Mouse (Mus musculus) forebrain, embryonic 13.5 days (tissue): ENCODE data around the gene Pdcd2l. TPM values are rescaled to one million over a fixed set of nuclear protein-coding genes. Genes with fewer than 3 reads are reported as not detected.
A peak's percentile ranks its signal among the peaks of the same experiment; 100 is the strongest.

Source experiments
- ATAC-seq: fragments of 200-750 bp; cut with Nextera tagmentation; 2 replicates; pipeline ENCODE4 v1.8.0; 2017
- H3K27ac ChIP-seq: fragments of 300-500 bp; sonication (generic); 2 replicates; pipeline ENCODE4 v1.5.1; 2015; ENCODE audit warnings: inconsistent platforms, mild to moderate bottlenecking, moderate library complexity
- H3K27me3 ChIP-seq: fragments of 300-500 bp; sonication (generic); 2 replicates; pipeline ENCODE4 v1.6.1; 2015; ENCODE audit warnings: mild to moderate bottlenecking, inconsistent platforms
- H3K36me3 ChIP-seq: fragments of 300-500 bp; sonication (generic); 2 replicates; pipeline ENCODE4 v1.6.1; 2015; ENCODE audit warnings: mild to moderate bottlenecking, inconsistent platforms; ENCODE audit not compliant: poor library complexity, severe bottlenecking
- H3K4me1 ChIP-seq: fragments of 300-500 bp; sonication (generic); 2 replicates; pipeline ENCODE4 v1.6.1; 2015; ENCODE audit warnings: inconsistent platforms
- H3K4me2 ChIP-seq: fragments of 300-500 bp; sonication (generic); 2 replicates; pipeline ENCODE4 v1.6.1; 2015; ENCODE audit warnings: inconsistent platforms, mild to moderate bottlenecking, moderate library complexity
- H3K4me3 ChIP-seq: fragments of 300-500 bp; sonication (generic); 2 replicates; pipeline ENCODE4 v1.5.1; 2015; ENCODE audit warnings: mild to moderate bottlenecking, inconsistent platforms
- H3K9ac ChIP-seq: fragments of 300-500 bp; sonication (generic); 2 replicates; pipeline ENCODE4 v1.6.1; 2015; ENCODE audit warnings: mild to moderate bottlenecking, inconsistent platforms
- H3K9me3 ChIP-seq: fragments of 300-500 bp; sonication (generic); replicated peaks from 2 replicates; pipeline ENCODE4 v1.6.1; 2016; ENCODE audit warnings: inconsistent platforms
- WGBS: fragments of 180-500 bp; shearing (Covaris S2); methylation state at CpG from one replicate; pipeline ENCODE4 v1.1.7; 2015; 5-methylcytosine and 5-hydroxymethylcytosine counted together
- polyA plus RNA-seq: library from polyadenylated mRNA; unstranded; fragments of >200 nt; fragmentation: Nextera tagmentation; extraction: Ambion mirVana; gene quantifications from 2 replicates; pipeline ENCODE4 v1.2.1, GENCODE M21; 2015

Gene Pdcd2l
- polyA plus RNA-seq, 1 experiment from 2014 or later, result 85.6 TPM

DNA sequence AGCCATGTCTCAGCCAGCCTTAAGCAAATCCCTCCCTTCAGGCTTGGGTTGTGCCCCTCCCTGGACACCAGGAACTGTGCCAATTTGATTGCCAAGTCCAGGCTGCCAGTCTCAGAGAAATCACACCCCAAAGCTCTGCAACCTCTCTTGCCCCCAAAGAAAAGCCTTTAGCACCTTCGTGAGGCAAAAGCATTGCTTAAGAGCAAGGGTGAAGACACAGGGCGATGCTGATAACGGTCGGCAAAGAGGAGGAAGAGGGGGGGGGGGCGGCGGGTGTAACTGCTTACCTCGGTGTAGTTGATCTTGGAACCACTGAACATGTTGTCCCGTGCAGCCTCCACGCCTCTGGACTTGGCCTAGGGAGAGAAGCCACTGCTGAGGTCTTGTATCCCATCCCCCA lies 32.2 kb upstream of the Pdcd2l start:
- H3K9ac ChIP-seq, result 0 out of 2 replicates have a peak overlapping the region, but pooled peaks have one; percentile 75
- peak overlapping the region; percentile 81 for H3K4me2 ChIP-seq
- H3K4me1 ChIP-seq, result peaks cover 26% of the 10 kb centered on the region
- 81% methylated on average over 9 of the region's 9 CpGs for WGBS
- peak overlapping the region; percentile 77 for H3K4me3 ChIP-seq
- no peak for ATAC-seq
- no peaks in the 10 kb centered on the region for H3K9me3 ChIP-seq
- H3K27me3 ChIP-seq, result no peaks in the 10 kb centered on the region
- H3K36me3 ChIP-seq, result peaks cover 45% of the 10 kb centered on the region
- H3K27ac ChIP-seq, result no peak overlapping the region

DNA sequence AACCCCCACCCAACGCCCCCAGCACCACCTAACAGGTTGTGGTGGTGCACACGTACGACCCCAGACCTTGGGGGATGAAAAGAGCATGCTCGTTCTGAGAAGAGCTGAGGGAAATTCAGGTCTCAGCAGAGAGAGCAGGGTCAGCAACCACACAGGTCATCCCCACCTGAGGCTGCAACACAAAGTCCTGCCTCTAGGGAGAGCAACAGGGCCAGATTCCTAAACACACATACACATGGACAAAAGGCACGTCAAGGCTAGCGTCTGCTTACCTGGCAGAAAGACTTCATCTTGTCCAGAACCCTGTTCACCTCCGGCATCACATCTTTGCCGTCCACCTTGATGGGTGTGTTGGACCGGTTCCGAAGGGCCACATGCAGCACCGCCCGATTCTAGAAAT lies 30.4 kb upstream of the Pdcd2l start:
- ATAC-seq, result no peak
- Histone ChIP-seq H3K27me3 (no peaks in the 10 kb centered on the region), H3K4me1 (peaks cover 22% of the 10 kb centered on the region), H3K36me3 (peaks cover 62% of the 10 kb centered on the region), H3K9me3 (no peaks in the 10 kb centered on the region), H3K4me3 (no peak overlapping the region), H3K9ac (no peak overlapping the region), H3K27ac (no peak overlapping the region), H3K4me2 (no peak overlapping the region)
- 91% methylated on average over 12 of the region's 12 CpGs for WGBS

DNA sequence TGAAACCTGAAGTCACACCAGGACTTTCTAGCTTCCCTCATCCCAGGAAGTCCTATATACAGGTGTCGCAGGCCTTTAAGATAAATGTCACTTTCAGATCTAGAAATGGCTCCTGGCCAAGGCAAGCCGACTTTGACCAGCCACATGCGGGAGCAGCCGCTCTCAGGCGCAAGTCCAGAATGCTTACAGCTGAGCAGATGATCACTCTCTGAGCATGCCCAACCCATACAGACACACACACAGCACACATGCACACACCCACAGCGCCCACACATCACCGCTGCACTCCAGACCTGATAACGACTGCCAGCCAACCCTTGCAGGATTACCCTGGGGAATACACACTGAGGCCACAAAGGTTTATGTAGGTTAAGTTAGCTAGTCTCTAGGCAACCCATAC lies 29.6 kb upstream of the Pdcd2l start:
- WGBS, result 87% methylated on average over 8 of the region's 8 CpGs
- peaks cover 70% of the 10 kb centered on the region for H3K36me3 ChIP-seq

DNA sequence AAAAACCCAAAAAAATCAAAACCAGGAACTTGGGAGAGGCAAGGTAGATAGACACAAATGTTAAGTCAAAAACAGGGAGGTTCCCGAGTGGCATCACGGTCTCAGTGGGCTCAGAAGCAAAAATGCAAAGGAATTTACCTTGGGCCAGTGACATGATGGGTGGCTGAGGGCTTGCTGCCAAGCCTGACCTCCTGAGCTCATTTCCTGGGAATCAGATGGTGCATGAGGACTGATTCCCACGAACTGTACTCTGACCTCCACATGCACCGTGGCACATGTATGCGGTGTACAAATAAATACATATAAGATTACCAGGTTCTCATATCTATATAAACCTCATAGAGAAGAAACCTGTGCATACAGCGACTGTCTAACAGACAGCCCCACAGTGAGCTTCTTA lies 27.8 kb upstream of the Pdcd2l start:
- no peak overlapping the region for H3K9ac ChIP-seq
- H3K9me3 ChIP-seq, result no peaks in the 10 kb centered on the region
- peaks cover 87% of the 10 kb centered on the region for H3K36me3 ChIP-seq
- no peak overlapping the region for H3K4me3 ChIP-seq
- H3K4me1 ChIP-seq, result peaks cover 18% of the 10 kb centered on the region
- no peaks in the 10 kb centered on the region for H3K27me3 ChIP-seq
- H3K4me2 ChIP-seq, result no peak overlapping the region
- ATAC-seq, result no peak
- 93% methylated on average over 6 of the region's 6 CpGs for WGBS
- H3K27ac ChIP-seq, result no peak overlapping the region

More for the DNA sequence above, 29.6 kb upstream of the Pdcd2l start:
- Histone ChIP-seq H3K27ac (no peak overlapping the region), H3K27me3 (no peaks in the 10 kb centered on the region), H3K9me3 (no peaks in the 10 kb centered on the region), H3K4me3 (no peak overlapping the region), H3K4me2 (no peak overlapping the region), H3K4me1 (peaks cover 22% of the 10 kb centered on the region), H3K9ac (no peak overlapping the region)
- no peak for ATAC-seq

DNA sequence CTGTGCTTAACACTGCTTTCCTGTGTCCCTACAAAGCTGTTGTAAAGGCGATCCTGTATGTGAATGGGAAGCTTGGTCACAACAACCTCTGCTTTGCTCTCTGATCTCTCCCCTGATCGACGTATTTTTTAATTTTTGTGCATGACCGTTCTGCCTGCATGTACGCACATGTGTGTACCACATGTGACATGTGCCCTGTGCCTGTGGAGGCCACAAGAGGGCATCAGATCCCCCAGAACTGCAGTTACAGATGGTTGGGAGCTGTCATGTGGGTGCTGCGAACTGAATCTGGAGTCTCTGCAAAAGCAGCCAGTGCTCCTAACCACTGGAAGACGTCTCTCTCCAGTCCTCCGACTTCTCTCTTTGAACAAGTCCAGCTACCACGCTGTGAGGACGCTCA lies 25.9 kb upstream of the Pdcd2l start:
- ATAC-seq, result no peak
- Histone ChIP-seq H3K27me3 (no peaks in the 10 kb centered on the region), H3K27ac (no peak overlapping the region), H3K36me3 (peaks cover 97% of the 10 kb centered on the region), H3K9me3 (no peaks in the 10 kb centered on the region), H3K4me2 (no peak overlapping the region), H3K4me3 (no peak overlapping the region), H3K9ac (no peak overlapping the region), H3K4me1 (no peaks in the 10 kb centered on the region)
- 94% methylated on average over 10 of the region's 10 CpGs for WGBS

DNA sequence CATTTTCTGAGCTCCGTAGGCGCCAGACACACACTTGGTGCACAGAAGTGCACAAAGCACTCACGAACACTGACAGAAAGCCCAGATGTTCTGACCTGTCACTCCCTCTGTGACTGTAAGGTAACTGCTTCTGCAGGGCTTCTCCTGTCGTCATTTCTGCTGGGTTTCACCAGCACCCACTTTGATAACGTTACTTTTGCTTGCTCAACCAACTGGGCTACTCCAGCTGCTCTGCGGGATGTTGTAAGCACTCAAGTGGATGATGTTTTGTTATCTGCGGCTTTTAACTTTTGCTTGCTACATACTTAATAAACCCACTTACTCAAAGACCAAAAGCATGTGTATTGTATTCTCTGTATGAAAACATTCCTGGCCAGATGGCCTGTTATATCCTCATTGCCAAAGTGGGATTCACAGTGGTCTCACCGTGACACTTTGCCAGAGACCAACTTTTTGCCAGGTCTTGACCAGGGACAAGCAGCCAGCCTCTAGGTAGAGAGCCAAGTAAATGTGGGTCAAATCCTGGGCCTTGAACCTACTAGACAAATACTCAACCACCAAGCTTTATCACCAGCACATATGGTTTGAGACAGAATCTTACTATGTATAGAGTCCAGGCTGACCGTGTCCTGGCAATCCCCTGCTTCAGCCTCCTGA lies 25.3 kb upstream of the Pdcd2l start:
- ATAC-seq, result no peak
- Histone ChIP-seq H3K4me1 (no peaks in the 10 kb centered on the region), H3K36me3 (peaks cover 97% of the 10 kb centered on the region), H3K4me3 (no peak overlapping the region), H3K27ac (no peak overlapping the region), H3K4me2 (no peak overlapping the region), H3K9me3 (no peaks in the 10 kb centered on the region), H3K9ac (no peak overlapping the region), H3K27me3 (no peaks in the 10 kb centered on the region)
- 92% methylated on average over 9 of the region's 9 CpGs for WGBS

DNA sequence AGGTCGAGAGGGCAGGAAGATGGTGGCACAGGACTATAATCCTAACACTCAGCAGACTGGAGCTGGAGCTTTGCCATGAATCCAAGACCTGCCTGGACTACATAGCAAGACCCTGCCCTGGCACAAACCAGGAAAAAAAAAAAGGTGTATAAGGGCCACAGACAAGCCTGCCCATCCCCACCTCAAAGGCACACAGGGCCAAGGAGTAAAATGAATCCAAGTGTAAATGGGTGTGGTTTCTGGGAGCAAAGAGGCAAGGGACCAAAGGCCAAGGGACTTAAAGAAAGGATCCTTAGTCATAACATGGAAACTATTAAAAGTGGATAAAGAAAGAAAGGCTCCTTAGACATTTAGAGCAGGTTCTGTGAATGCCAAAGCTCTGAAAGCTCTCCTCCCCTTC lies 22.0 kb upstream of the Pdcd2l start:
- H3K4me2 ChIP-seq, result no peak overlapping the region
- H3K4me1 ChIP-seq, result no peaks in the 10 kb centered on the region
- H3K4me3 ChIP-seq, result no peak overlapping the region
- ATAC-seq, result no peak
- no peaks in the 10 kb centered on the region for H3K9me3 ChIP-seq
- 80% methylated on average over 1 of the region's 1 CpGs for WGBS
- no peak overlapping the region for H3K27ac ChIP-seq
- peaks cover 100% of the 10 kb centered on the region for H3K36me3 ChIP-seq
- no peaks in the 10 kb centered on the region for H3K27me3 ChIP-seq
- H3K9ac ChIP-seq, result no peak overlapping the region

DNA sequence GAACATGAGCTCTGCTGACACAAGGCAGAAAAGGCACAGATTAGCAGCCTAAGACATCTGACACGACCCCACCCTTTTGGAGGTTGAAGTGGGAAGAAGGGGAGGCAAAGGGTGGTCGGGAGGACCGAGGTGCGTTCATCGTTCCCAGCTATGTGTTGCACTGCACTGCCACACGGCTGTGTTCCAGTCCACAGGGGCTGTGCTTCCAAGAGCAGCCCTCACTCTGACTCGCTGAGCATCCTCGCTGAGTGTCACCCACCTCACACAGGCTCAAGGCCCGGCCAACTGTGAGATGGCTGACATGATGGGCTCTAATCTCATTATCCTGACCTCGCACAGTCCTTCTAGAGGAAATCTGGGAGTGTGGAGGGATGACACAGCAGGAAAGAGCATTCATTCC lies 20.0 kb upstream of the Pdcd2l start:
- Histone ChIP-seq H3K4me2 (no peak overlapping the region), H3K4me3 (no peak overlapping the region), H3K4me1 (no peaks in the 10 kb centered on the region), H3K27me3 (no peaks in the 10 kb centered on the region), H3K9me3 (no peaks in the 10 kb centered on the region), H3K36me3 (peaks cover 100% of the 10 kb centered on the region), H3K9ac (no peak overlapping the region), H3K27ac (no peak overlapping the region)
- 90% methylated on average over 10 of the region's 10 CpGs for WGBS
- no peak for ATAC-seq

DNA sequence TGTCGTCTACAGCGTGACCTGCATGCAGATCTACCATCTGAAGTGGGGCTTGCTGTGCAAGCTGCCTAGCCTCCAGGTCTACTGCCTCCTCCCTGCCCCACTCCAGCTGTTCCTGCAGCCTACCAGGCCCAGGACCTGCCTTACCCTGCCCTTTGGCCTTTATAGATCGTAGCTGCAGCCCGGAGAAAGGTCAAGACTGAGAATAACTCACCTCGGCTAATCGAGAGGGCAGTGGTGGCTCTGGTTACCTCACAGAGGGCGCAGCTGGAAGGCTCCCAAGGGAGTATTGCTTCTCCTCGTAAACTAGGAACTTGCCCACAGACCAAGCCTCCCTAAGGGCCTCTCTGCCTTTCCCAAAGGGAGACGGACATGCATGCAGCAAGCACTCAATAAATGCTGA lies 19.0 kb upstream of the Pdcd2l start:
- H3K27ac ChIP-seq, result no peak overlapping the region
- WGBS, result 92% methylated on average over 9 of the region's 9 CpGs
- H3K9ac ChIP-seq, result no peak overlapping the region
- no peaks in the 10 kb centered on the region for H3K27me3 ChIP-seq
- H3K36me3 ChIP-seq, result peaks cover 100% of the 10 kb centered on the region
- H3K4me2 ChIP-seq, result no peak overlapping the region
- H3K4me1 ChIP-seq, result no peaks in the 10 kb centered on the region
- ATAC-seq, result no peak
- no peaks in the 10 kb centered on the region for H3K9me3 ChIP-seq
- no peak overlapping the region for H3K4me3 ChIP-seq

DNA sequence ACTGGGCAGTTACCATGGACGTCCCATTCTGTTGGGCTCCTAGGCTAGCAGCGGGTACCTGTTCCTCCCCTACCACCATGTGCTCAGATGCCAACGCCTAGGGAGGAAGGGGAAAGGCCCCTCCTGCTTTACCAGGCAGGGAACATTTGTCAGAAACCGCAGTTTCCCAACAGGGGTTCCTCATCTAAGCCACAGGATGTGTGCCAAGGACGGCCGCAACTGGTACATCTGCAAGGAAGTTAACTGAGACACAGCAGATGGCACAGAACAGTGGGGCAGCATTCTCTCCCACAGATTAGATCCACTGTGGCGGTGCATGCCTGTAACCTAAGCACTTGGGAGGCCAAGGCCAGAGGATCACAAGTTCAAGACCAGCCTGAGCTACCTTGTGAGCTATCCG lies 18.2 kb upstream of the Pdcd2l start:
- Histone ChIP-seq H3K36me3 (peaks cover 100% of the 10 kb centered on the region), H3K4me2 (no peak overlapping the region), H3K27me3 (no peaks in the 10 kb centered on the region), H3K9me3 (no peaks in the 10 kb centered on the region), H3K4me1 (no peaks in the 10 kb centered on the region), H3K4me3 (no peak overlapping the region), H3K9ac (no peak overlapping the region), H3K27ac (no peak overlapping the region)
- WGBS, result 91% methylated on average over 8 of the region's 8 CpGs
- ATAC-seq, result no peak

DNA sequence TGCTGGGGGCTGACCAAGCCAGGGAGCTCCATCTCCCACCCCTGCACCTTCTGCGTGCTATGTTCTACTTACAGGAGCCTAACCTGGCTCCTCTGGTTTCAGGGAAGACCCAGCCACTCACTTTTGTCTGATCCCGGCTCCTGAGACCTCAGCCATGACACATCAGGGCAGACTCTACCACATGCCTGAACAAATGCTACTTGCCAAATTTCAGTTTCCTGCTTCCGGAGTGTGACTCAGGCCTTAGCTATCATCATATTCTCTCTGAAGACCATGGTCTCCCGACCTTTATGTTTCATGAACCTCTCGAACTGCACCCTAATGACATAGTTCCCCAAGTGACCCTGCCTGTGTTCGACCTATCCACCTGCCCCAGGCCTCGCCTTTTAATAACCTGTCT lies 16.8 kb upstream of the Pdcd2l start:
- Histone ChIP-seq H3K9ac (no peak overlapping the region), H3K36me3 (peaks cover 100% of the 10 kb centered on the region), H3K27ac (no peak overlapping the region), H3K27me3 (no peaks in the 10 kb centered on the region), H3K9me3 (no peaks in the 10 kb centered on the region), H3K4me2 (no peak overlapping the region), H3K4me1 (no peaks in the 10 kb centered on the region), H3K4me3 (no peak overlapping the region)
- 96% methylated on average over 7 of the region's 7 CpGs for WGBS
- no peak for ATAC-seq

DNA sequence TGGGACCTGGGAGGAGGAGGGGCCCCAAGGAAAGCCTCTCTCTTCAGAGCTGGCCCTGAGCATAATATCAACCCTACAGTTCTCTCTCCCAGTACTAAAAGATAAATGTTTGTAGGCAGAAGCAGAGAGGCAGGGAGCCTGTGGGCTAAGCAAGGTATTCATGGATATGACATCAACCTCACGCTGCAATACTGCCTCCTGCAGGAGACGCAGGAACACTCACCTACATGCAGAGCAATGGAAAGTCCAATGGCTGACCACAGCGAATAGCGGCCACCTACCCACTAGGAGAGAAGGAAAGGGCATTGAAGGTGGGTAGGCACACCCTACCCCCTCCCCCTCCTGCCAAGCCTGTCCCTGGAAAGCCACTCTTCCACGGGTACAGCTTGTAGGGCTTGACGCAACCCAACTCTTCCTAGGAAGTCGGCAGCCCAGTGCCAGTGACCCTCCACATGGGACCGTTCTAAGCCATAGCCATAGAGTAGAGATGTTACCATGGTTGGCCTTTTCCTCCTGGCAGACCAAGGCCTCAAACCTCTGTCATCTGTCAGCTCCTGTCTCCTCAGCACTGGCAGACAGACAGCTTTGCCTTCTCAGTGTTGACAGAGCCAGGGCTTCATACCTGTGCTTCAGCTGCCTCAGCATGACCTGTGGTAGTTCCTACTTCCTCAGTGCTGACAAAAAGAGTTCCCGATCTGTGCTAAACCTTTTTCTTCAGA lies 11.7 kb upstream of the Pdcd2l start:
- Histone ChIP-seq H3K27me3 (no peaks in the 10 kb centered on the region), H3K4me3 (no peak overlapping the region), H3K4me2 (no peak overlapping the region), H3K4me1 (no peaks in the 10 kb centered on the region), H3K36me3 (peaks cover 100% of the 10 kb centered on the region), H3K27ac (no peak overlapping the region), H3K9me3 (no peaks in the 10 kb centered on the region), H3K9ac (no peak overlapping the region)
- WGBS, result 96% methylated on average over 9 of the region's 9 CpGs
- no peak for ATAC-seq

DNA sequence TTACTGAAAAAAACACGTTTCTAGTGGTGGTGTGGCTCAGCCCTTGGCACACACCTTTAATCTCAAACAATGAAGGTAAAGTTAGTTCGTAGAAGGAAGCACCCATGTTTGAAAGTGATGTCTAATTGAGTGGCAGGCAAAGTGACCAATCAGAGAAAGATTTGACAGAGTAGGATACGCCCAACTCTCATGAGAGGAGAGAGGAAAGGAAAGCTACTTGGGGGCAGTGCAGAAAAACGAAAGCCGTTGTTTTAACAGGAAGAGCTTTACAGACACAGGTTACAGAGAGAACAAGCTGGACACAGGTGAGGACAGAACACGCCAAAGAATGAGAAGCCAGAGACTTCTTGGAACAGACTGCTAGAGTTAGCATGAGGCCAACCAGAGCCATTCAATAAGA lies 9.9 kb upstream of the Pdcd2l start:
- ATAC-seq, result no peak
- Histone ChIP-seq H3K36me3 (peaks cover 100% of the 10 kb centered on the region), H3K27me3 (no peaks in the 10 kb centered on the region), H3K9me3 (no peaks in the 10 kb centered on the region), H3K9ac (no peak overlapping the region), H3K4me3 (no peak overlapping the region), H3K27ac (no peak overlapping the region), H3K4me2 (no peak overlapping the region), H3K4me1 (no peaks in the 10 kb centered on the region)
- WGBS, result 91% methylated on average over 6 of the region's 6 CpGs
